Mouse (Mus musculus) thymus, adult 2 months (tissue): ENCODE results near the gene Cpvl.

Experiments
- CTCF ChIP-seq: fragments of 200-500 bp; IDR thresholded peaks from 2 replicates; pipeline ENCODE4 v1.5.1; 2012; ENCODE audit warnings: mild to moderate bottlenecking, control low read depth, low read length, moderate library complexity, borderline replicate concordance; ENCODE audit not compliant: control insufficient read depth, poor library complexity, insufficient read depth; ENCODE audit errors: extremely low read depth
- POLR2A ChIP-seq: fragments of 200-500 bp; IDR thresholded peaks from 2 replicates; pipeline ENCODE4 v1.6.1; 2012; ENCODE audit warnings: mild to moderate bottlenecking, low read length, control low read depth, moderate library complexity; ENCODE audit not compliant: control insufficient read depth, poor library complexity, insufficient read depth; ENCODE audit errors: extremely low read depth

GRCm38 (mm10) chr6:53912112-53912782 lies 66.2 kb downstream of the Cpvl start:
- TF ChIP-seq CTCF (no peak), POLR2A (no peak)
